In the genomic region with DNA sequence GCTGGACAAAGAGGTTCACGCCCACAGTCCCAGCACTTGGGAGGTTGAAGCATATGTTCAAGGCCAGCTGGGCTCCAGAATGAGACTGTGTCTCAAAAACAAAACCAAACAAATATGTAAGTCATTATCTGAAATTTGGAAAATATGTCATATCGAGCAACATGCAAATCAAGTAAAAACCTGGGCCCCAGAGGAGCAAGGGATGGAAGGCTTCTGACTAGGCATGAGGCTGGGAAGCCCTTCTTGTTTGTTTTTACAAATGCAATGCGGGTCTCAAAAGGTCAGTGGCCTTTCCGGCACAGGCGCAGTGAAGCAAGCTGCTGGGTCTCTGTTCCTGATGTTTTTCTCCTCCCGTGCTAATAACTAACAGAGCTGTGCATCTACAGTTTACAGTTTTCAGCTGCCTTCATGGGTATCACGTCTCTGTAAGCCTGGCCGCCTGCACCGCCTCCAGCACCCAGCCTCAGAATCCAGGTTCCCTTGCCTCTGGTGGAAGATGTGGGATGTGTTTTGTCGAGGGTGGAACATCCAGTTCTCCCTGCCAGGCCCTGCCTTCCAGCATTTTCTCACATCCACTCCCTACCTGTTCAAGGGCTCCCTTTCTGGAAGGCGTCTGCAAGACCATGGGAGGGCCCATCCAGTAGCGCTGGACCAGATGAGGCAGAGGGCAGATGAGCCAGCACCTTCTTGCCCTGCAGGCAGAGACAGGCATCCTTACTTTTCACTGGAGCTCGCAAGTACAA, we compare ENCODE assay signal across 10 mouse cellular contexts.
A peak's percentile ranks its signal among the peaks of the same experiment; 100 is the strongest.
DNase-seq lines count a peak whose midpoint lies in the region; ATAC-seq and TF ChIP-seq lines count a peak whose summit lies in the region.
"Had no signal": no experiment of that assay in that cellular context is flagged by ENCODE, and none has a peak within 500 bp of the region (broad histone marks: within the 10 kb centered on the region; RNA-seq: fewer than 3 reads in every experiment).

No protein-coding gene starts in this region.

- peak overlapping the region; percentile 93 for H3K27ac ChIP-seq in layer of hippocampus, adult 2 months
- H3K27ac ChIP-seq in embryonic facial prominence, embryonic 15.5 days (replicated peaks): peak overlapping the region; percentile 52; the same call in 1 of the 2 replicates
- H3K27ac ChIP-seq in limb, embryonic 11.5 days (replicated peaks; ENCODE audit: low read depth, low read length): no peak overlapping the region
- H3K27ac ChIP-seq: forebrain, embryonic 12.5 days; heart, embryonic 13.5 days had no signal

- intact Hi-C loops in gastrocnemius, postnatal 14 days (cut with DNase I; ENCODE audit: low total_unique reads): no loop called here

- H3K4me1 ChIP-seq in embryonic facial prominence, embryonic 15.5 days: peaks cover 23% of the 10 kb centered on the region
- H3K4me1 ChIP-seq in limb, embryonic 11.5 days (ENCODE audit: control insufficient read depth, insufficient read depth, low read length): no peaks in the 10 kb centered on the region
- H3K4me1 ChIP-seq: forebrain, embryonic 12.5 days had no signal

- no peaks in the 10 kb centered on the region for H3K36me3 ChIP-seq in embryonic facial prominence, embryonic 15.5 days
- no peaks in the 10 kb centered on the region for H3K36me3 ChIP-seq in limb, embryonic 11.5 days (ENCODE audit: control insufficient read depth, insufficient read depth, low read length)
- H3K36me3 ChIP-seq: forebrain, embryonic 12.5 days; heart, embryonic 13.5 days had no signal

- peak; percentile 52; the same call in 1 of the 2 replicates for ATAC-seq in embryonic facial prominence, embryonic 15.5 days (ENCODE audit: insufficient number of reproducible peaks, low FRiP score, low TSS enrichment, low read depth)
- ATAC-seq in limb, embryonic 11.5 days (ENCODE audit: insufficient number of reproducible peaks, low FRiP score, low TSS enrichment, low read depth): no peak
- no peak for ATAC-seq in megakaryocyte progenitor cell, adult 5-6 weeks (replicated peaks; ENCODE audit: poor library complexity)

- H3K4me2 ChIP-seq in embryonic facial prominence, embryonic 15.5 days (replicated peaks): no peak overlapping the region
- no peak overlapping the region for H3K4me2 ChIP-seq in limb, embryonic 11.5 days (ENCODE audit: low read depth, severe bottlenecking)
- H3K4me2 ChIP-seq: forebrain, embryonic 12.5 days; heart, embryonic 13.5 days had no signal

- H3K9ac ChIP-seq in embryonic facial prominence, embryonic 15.5 days: no peak overlapping the region
- peak overlapping the region; percentile 22; the same call in 1 of the 2 replicates for H3K9ac ChIP-seq in limb, embryonic 11.5 days (ENCODE audit: low read length)
- H3K9ac ChIP-seq: forebrain, embryonic 12.5 days; heart, embryonic 13.5 days had no signal

- TF ChIP-seq CTCF in layer of hippocampus, adult 2 months (conservative IDR thresholded peaks at IDR 0.05): no peak; the same call in 1 of the 2 replicates

- no peaks in the 10 kb centered on the region for H3K27me3 ChIP-seq in embryonic facial prominence, embryonic 15.5 days
- no peaks in the 10 kb centered on the region for H3K27me3 ChIP-seq in limb, embryonic 11.5 days (ENCODE audit: control insufficient read depth, insufficient read depth, low read length)
- H3K27me3 ChIP-seq: forebrain, embryonic 12.5 days; heart, embryonic 13.5 days had no signal

- no peak for DNase-seq in layer of hippocampus, adult 2 months (ENCODE audit: low spot score in 2 of 2)
- no peak for DNase-seq in layer of hippocampus, postnatal 25 days (ENCODE audit: extremely low spot score in 1 of 2, low spot score in 1 of 2)
- DNase-seq in embryo, embryonic 11 days: peak; percentile 55
- peak; percentile 44 for DNase-seq in limb, embryonic 11.5 days (ENCODE audit: low spot score)
- DNase-seq in gastrocnemius, postnatal 14 days: no peak
- DNase-seq: cerebellum, adult 11-12 months had no signal

- H3K4me3 ChIP-seq in layer of hippocampus, adult 2 months: no peak overlapping the region
- no peak overlapping the region for H3K4me3 ChIP-seq in embryonic facial prominence, embryonic 15.5 days (replicated peaks)
- no peak overlapping the region for H3K4me3 ChIP-seq in limb, embryonic 11.5 days (ENCODE audit: low read depth, low read length)
- H3K4me3 ChIP-seq: forebrain, embryonic 12.5 days; heart, embryonic 13.5 days had no signal

- no peaks in the 10 kb centered on the region for H3K9me3 ChIP-seq in embryonic facial prominence, embryonic 15.5 days (replicated peaks)
- H3K9me3 ChIP-seq in limb, embryonic 11.5 days (ENCODE audit: control insufficient read depth, low read length): no peaks in the 10 kb centered on the region
- H3K9me3 ChIP-seq: forebrain, embryonic 12.5 days; heart, embryonic 13.5 days had no signal

- 25% methylated on average over 13 of the region's 13 CpGs for WGBS in embryonic facial prominence, embryonic 15.5 days
- WGBS in limb, embryonic 11.5 days: 40% methylated on average over 13 of the region's 13 CpGs

Comparison
In these comparisons a context has a peak if more than half of its experiments do, and no peak if none do; other contexts are left out.
1. DNase-seq: peak in embryo, embryonic 11 days (single experiment) and limb, embryonic 11.5 days (single experiment); none in layer of hippocampus, adult 2 months (0 of 2), layer of hippocampus, postnatal 25 days (0 of 2) and gastrocnemius, postnatal 14 days (single experiment).